Mouse (Mus musculus) heart, embryonic 14.5 days (tissue): ENCODE measurements around the gene Spire2. TPM values are rescaled to one million over a fixed set of nuclear protein-coding genes. Genes with fewer than 3 reads are reported as not detected.
A peak's percentile ranks its signal among the peaks of the same experiment; 100 is the strongest.

ENCODE experiments used
- ATAC-seq: fragments of 200-750 bp; cut with Nextera tagmentation; 2 replicates; pipeline ENCODE4 v1.8.0; 2017; ENCODE audit warnings: low read depth, moderate TSS enrichment; ENCODE audit not compliant: insufficient number of reproducible peaks, insufficient read depth, low FRiP score
- H3K27ac ChIP-seq, 2 experiments: fragments of 200-500 bp in 1 of 2; fragments of 300-500 bp in 1 of 2; sonication (generic) in 1 of 2; replicated peaks in 1 of 2; 2 replicates each; pipeline ENCODE4 v1.5.1; 2012 to 2014; ENCODE audit warnings: low read depth in 2 of 2, low read length in 2 of 2, control low read depth in 1 of 2, mild to moderate bottlenecking in 1 of 2, mixed read lengths in 1 of 2; ENCODE audit not compliant: control insufficient read depth in 1 of 2, insufficient read depth in 1 of 2
- H3K27me3 ChIP-seq: fragments of 300-500 bp; sonication (generic); 2 replicates; pipeline ENCODE4 v1.6.1; 2014; ENCODE audit warnings: mild to moderate bottlenecking, low read length, control low read depth; ENCODE audit not compliant: control insufficient read depth, insufficient read depth
- H3K36me3 ChIP-seq: fragments of 300-500 bp; sonication (generic); 2 replicates; pipeline ENCODE4 v1.6.1; 2014; ENCODE audit warnings: mild to moderate bottlenecking, control low read depth, low read length, mixed read lengths; ENCODE audit not compliant: control insufficient read depth, insufficient read depth
- H3K4me1 ChIP-seq, 2 experiments: fragments of 200-500 bp in 1 of 2; fragments of 300-500 bp in 1 of 2; sonication (generic) in 1 of 2; 2 replicates each; pipeline ENCODE4 v1.6.1; 2012 to 2014; ENCODE audit warnings: low read length in 2 of 2, control low read depth in 1 of 2, mixed read lengths in 1 of 2; ENCODE audit not compliant: control insufficient read depth in 2 of 2, insufficient read depth in 2 of 2
- H3K4me2 ChIP-seq: fragments of 300-500 bp; sonication (generic); 2 replicates; pipeline ENCODE4 v1.6.1; 2014; ENCODE audit warnings: mild to moderate bottlenecking, low read length
- H3K4me3 ChIP-seq, 2 experiments: fragments of 200-500 bp in 1 of 2; fragments of 300-500 bp in 1 of 2; sonication (generic) in 1 of 2; 2 replicates each; pipeline ENCODE4 v1.5.1; 2012 to 2014; ENCODE audit warnings: low read length in 2 of 2, mild to moderate bottlenecking in 2 of 2, control low read depth in 1 of 2, low read depth in 1 of 2, moderate library complexity in 1 of 2; ENCODE audit not compliant: control insufficient read depth in 1 of 2, insufficient read depth in 1 of 2
- H3K9ac ChIP-seq: fragments of 300-500 bp; sonication (generic); 2 replicates; pipeline ENCODE4 v1.6.1; 2014; ENCODE audit warnings: mild to moderate bottlenecking, low read length
- H3K9me3 ChIP-seq: fragments of 300-500 bp; sonication (generic); 2 replicates; pipeline ENCODE4 v1.6.1; 2016; ENCODE audit warnings: low read length, control low read depth; ENCODE audit not compliant: control insufficient read depth
- WGBS: fragments of 180-500 bp; shearing (Covaris S2); extraction: QIAGEN DNeasy Blood & Tissue Kit; methylation state at CpG from one replicate; pipeline ENCODE4 v1.1.7; 2014; 5-methylcytosine and 5-hydroxymethylcytosine counted together
- polyA plus RNA-seq: library from polyadenylated mRNA; unstranded; fragments of >200 nt; fragmentation: Nextera tagmentation; extraction: Ambion mirVana; gene quantifications from 2 replicates; pipeline ENCODE4 v1.2.1, GENCODE M21; 2014

Gene Spire2
- polyA plus RNA-seq, 1 experiment from 2014 or later, result 0.85 TPM

DNA sequence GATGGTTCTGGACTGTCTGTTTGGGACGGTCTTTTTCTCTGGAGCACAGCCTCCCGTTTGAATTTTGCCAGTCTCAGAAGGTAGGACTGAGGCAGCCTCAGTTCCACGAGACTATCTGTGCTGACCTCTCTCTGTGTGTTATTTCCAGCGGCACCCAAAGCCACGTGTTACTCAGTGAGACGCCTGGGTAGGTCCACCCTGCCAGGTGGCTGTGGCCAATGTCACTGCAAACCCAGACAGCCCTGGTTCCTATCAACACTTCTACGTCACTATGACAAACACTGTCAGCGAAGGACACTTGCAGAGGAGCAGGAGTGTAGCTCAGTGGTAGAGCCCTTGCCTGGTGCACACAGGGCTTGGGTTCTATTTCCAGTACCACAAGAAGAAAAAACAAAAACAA, 40.8 kb upstream of the Spire2 start:
- H3K4me3 ChIP-seq, result no peak overlapping the region
- 0 out of 2 replicates have a peak overlapping the region, but pooled peaks have one; percentile 0 for H3K4me2 ChIP-seq
- H3K9me3 ChIP-seq, result no peaks in the 10 kb centered on the region
- H3K9ac ChIP-seq, result no peak overlapping the region
- H3K27ac ChIP-seq, result 0 out of 4 replicates have a peak overlapping the region, but pooled peaks of 1 of the 2 experiments have one; percentile 35
- peaks cover 2 to 7% of the 10 kb centered on the region in 2 experiments; a peak in 2 of 4 replicates for H3K4me1 ChIP-seq
- no peaks in the 10 kb centered on the region for H3K27me3 ChIP-seq
- peak; percentile 65; the same call in 1 of the 2 replicates for ATAC-seq
- 29% methylated on average over 8 of the region's 8 CpGs for WGBS
- H3K36me3 ChIP-seq, result peaks cover 64% of the 10 kb centered on the region

DNA sequence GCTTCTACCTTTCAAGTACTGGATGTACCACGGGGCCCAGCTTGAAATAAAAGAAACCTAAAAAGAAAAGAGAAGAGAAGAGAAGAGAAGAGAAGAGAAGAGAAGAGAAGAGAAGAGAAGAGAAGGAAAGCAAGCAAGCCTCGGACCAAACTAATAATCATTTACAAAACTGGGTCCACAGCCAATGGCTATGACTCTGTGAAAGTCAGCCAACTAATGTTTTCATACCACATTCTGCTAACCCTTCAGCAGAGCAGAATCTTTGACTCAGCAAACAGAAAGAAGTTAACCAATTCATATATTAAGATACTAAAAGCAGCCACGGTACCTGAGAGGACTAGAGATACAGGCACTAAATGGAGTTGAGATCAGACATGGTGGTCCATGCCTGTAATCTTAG, 40.2 kb upstream of the Spire2 start:
- 84% methylated on average over 3 of the region's 3 CpGs for WGBS

DNA sequence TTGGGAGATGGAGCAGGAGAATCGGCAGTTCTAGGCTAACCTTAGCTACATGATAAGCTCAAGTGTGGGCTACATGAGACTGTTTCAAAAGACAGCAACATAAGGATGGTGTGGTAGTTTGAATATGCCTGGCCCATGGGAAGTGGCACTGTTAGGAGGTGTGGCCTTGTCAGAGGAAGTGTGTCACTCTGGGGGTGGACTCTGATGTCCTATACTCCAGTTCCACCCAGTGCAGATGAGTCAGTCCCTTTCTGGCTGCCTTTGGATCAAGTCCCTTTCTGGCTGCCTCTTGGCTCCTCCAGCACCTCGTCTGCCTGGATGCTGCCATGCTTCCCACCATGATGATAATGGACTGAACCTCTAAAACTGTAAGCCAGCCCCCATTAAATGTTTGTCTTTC, 39.7 kb upstream of the Spire2 start:
- Histone ChIP-seq H3K36me3 (peaks cover 59% of the 10 kb centered on the region), H3K4me3 (no peak overlapping the region), H3K27me3 (no peaks in the 10 kb centered on the region), H3K9me3 (no peaks in the 10 kb centered on the region), H3K9ac (no peak overlapping the region), H3K4me1 (peaks cover 2 to 7% of the 10 kb centered on the region in 2 experiments; a peak in 2 of 4 replicates), H3K4me2 (no peak overlapping the region), H3K27ac (no peak overlapping the region)
- 89% methylated on average over 2 of the region's 2 CpGs for WGBS
- ATAC-seq, result no peak

More for the DNA sequence above, 40.2 kb upstream of the Spire2 start:
- Histone ChIP-seq H3K27me3 (no peaks in the 10 kb centered on the region), H3K27ac (no peak overlapping the region), H3K4me2 (no peak overlapping the region), H3K4me3 (no peak overlapping the region), H3K36me3 (peaks cover 60% of the 10 kb centered on the region), H3K9ac (no peak overlapping the region), H3K4me1 (peaks cover 2 to 7% of the 10 kb centered on the region in 2 experiments; a peak in 2 of 4 replicates), H3K9me3 (no peaks in the 10 kb centered on the region)
- ATAC-seq, result no peak

DNA sequence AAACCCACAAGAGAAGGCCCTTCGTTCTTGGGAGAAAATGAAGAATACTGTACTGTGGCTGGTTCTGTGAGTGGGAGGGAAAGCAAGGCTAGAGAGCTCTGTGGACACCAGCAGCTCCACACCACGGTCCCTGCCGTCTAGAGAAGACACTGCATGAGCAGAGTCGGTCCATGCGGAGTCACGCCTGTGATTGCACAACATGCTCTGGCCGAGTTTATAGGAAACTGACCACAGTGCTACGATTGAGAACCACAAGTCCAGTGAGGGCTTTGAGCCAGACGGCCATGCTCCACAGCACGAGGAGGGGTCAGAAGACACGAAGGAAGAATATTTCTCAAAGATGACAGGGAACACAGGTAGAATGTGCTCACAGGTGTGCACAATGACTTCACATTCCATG, 34.2 kb upstream of the Spire2 start:
- Histone ChIP-seq H3K9me3 (no peaks in the 10 kb centered on the region), H3K4me1 (no peaks in the 10 kb centered on the region), H3K4me3 (no peak overlapping the region), H3K9ac (no peak overlapping the region), H3K4me2 (no peak overlapping the region), H3K27ac (no peak overlapping the region), H3K36me3 (peaks cover 52% of the 10 kb centered on the region), H3K27me3 (no peaks in the 10 kb centered on the region)
- ATAC-seq, result no peak
- 94% methylated on average over 11 of the region's 11 CpGs for WGBS

DNA sequence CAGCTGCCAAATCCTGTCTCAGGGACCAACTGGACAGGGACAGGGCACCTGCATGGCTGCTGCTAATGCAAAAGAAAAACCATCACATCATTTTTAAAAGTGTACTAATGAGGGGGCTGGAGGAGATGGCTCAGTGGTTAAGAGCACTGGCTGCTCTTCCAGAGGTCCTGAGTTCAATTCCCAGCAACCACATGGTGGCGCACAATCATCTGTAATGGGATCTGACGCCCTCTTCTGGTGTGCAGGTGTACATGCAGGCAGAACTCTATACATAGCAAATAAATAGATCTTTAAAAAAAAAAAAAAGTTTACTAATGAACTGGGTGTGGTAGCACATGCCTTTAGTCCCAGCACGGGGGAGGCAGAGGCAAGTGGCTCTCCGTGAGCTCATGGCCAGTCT, 23.8 kb upstream of the Spire2 start:
- ATAC-seq, result no peak
- no peak overlapping the region for H3K9ac ChIP-seq
- H3K27ac ChIP-seq, result no peak overlapping the region
- no peak overlapping the region for H3K4me2 ChIP-seq
- H3K4me1 ChIP-seq, result no peaks in the 10 kb centered on the region
- no peaks in the 10 kb centered on the region for H3K27me3 ChIP-seq
- H3K9me3 ChIP-seq, result no peaks in the 10 kb centered on the region
- peaks cover 38% of the 10 kb centered on the region for H3K36me3 ChIP-seq
- 58% methylated on average over 4 of the region's 4 CpGs for WGBS
- H3K4me3 ChIP-seq, result no peak overlapping the region

DNA sequence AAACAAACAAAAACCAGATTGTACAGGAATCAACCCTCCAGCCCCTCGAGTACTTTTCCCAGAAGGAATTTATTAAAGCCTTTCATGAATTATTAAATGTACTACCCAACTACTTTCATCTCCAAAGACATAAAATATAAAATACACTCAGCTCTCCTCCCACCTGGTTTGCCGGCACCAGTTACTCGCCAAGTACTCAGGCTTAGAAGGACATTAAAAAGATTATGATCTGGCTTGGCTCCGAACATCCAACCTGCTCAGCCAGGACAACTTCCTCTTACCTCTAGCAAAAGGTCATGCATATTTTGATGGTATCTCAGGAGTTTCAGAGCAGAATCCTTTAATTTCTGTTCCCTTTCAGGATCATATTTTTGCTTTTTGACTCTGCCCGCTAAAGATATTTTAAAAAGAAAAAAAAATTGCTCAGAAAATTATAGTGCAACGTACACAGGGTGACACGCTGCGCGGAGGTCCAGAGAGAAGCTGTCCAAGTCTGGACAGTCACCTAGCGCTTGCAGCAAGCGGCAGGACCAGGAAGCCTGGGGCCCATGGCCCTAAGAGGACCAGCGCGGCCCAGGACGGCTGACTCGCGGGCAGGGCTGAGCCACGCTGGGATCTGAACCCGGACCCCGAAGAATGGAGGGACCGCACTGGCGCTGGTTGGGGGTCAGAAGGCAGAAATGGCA, 14.6 kb upstream of the Spire2 start:
- 4% methylated on average over 21 of the region's 21 CpGs for WGBS

DNA sequence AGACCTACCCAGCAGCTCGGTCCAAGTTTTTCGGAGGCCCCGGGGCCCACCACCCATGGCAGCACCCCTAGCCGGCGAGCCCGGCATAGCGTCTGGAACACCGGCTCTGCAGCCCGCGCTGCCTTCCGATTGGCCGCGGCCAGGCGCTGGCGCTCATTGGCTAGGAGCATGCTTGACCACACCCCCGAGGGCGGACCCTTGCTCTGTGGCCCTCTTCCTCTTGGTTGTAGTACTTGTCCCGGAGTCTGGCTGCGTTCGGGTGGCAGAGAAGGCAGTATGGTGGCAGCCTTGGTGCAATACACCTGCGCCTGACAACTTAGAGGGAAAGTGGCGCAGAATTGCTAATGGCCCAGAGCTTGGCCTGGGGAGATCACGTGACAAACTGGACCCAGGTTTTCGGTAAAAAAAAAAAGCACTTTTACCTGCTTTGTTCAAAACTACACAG, 14.0 kb upstream of the Spire2 start, which contains the start of gene Fanca:
Gene Fanca (minus strand): TSS at position 110 of the 445 bp plus-strand sequence.
- Histone ChIP-seq H3K9ac (peak within 1 kb of the TSS; percentile 80), H3K4me2 (peak within 1 kb of the TSS; percentile 81), H3K27me3 (no peaks in the 10 kb centered on the region), H3K4me3 (peak within 1 kb of the TSS; percentile 59 to 76), H3K9me3 (no peaks in the 10 kb centered on the region), H3K27ac (no peak within 1 kb of the TSS), H3K36me3 (no peaks in the 10 kb centered on the region), H3K4me1 (peaks cover 0 to 14% of the 10 kb centered on the region in 2 experiments; a peak in 3 of 4 replicates)
- WGBS, result under 1% methylated on average over 24 of the region's 24 CpGs
- ATAC-seq, result peak; percentile 94

More for the DNA sequence above, 14.6 kb upstream of the Spire2 start:
- Histone ChIP-seq H3K36me3 (no peaks in the 10 kb centered on the region), H3K4me1 (peaks cover 0 to 14% of the 10 kb centered on the region in 2 experiments; a peak in 3 of 4 replicates), H3K4me3 (peak overlapping the region; percentile 59 to 76), H3K27me3 (no peaks in the 10 kb centered on the region), H3K4me2 (peak overlapping the region; percentile 81), H3K27ac (no peak overlapping the region), H3K9ac (peak overlapping the region; percentile 80), H3K9me3 (no peaks in the 10 kb centered on the region)
- ATAC-seq, result peak; percentile 56; the same call in 1 of the 2 replicates
